Mouse (Mus musculus): ENCODE measurements at regions not wholly inside any gene's neighbourhood (a gene's known extent, or its start where the extent isn't known, plus 50 kb on each side); places are given as distances from the start of the nearest gene placed in this dataset.

DNA sequence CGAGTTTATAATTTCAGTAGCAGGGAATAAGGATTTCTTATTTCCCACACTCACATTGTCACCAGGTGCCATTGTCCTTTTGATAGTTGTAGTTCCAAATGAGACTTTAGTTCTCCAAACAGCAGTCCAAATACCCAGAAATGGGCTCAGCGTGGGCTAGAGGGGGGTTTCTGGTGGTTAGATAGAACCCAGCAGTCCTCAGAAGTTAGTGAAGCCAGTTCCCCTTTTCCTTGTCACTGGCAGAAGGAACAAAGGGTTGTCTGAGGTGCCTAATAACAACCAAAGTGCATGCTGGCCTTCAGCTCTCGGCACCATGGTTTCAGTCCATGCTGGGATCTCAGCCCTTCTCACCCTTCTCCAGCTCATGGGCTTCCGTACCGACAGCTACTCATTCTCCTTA, 118.1 kb upstream of the Slc38a2 start:
- TF ChIP-seq CTCF (IDR thresholded peaks at IDR 0.05; ENCODE audit: insufficient read depth, low read length) (no peak), POLR2A (IDR thresholded peaks at IDR 0.05; ENCODE audit: borderline replicate concordance, extremely low read depth, low read depth, low read length) (no peak)

Measured in lung, adult 2 months (tissue).